Mouse (Mus musculus): ENCODE data around the gene Ncoa3. TPM values are rescaled to one million over a fixed set of nuclear protein-coding genes. Genes with fewer than 3 reads are reported as not detected.
A peak's percentile ranks its signal among the peaks of the same experiment; 100 is the strongest.

Gene Ncoa3
- polyA plus RNA-seq, 1 experiment from 2014 or later = 4.2 TPM

DNA sequence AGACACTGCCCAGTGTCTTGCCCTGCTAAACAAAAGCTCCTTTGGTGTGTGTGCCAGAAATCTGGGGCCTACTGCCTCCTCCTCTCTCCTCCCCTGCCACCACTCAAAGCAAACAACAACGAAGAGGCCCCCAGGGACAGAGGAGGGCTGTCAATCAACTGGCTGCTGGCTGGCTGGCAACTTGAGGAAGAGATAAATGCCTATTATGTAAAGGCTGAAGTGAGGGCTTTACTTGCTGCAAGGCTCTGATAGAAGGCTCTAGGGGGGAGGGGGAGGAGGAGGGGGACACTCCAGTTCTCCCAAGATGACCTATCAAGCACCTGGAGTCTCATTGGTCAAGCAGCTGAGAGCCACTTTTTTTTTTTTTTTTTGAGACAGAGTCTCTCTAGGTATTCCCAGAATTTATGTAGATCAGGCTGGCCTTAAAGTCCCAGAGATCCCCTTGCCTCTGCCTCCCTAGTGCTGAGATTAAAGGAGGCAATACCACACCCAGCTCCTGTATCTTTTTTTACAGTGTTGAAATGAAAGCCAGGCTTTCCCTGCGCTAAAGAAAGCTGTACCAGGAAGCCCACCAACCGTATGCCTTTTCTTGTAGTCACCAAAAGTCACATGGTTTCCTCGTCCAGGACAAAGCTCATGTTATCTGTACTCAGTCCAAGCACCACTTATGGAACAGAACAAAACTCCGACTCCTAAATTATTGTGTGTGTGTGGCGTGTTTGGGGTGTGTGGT is 24.4 kb upstream of the Ncoa3 start:
- Histone ChIP-seq H3K4me2 (ENCODE audit: low read depth, low read length) (no peak overlapping the region), H3K36me3 (ENCODE audit: control insufficient read depth, insufficient read depth) (no peaks in the 10 kb centered on the region), H3K9ac (ENCODE audit: low read depth, low read length) (no peak overlapping the region), H3K9me3 (replicated peaks; ENCODE audit: control insufficient read depth, low read length) (no peaks in the 10 kb centered on the region), H3K4me1 (ENCODE audit: control insufficient read depth, low read depth, low read length) (peaks cover 24% of the 10 kb centered on the region), H3K27me3 (ENCODE audit: control insufficient read depth, insufficient read depth, low read depth, low read length) (no peaks in the 10 kb centered on the region), H3K27ac (ENCODE audit: low read length) (0 out of 2 replicates have a peak overlapping the region, but pooled peaks have one; percentile 13), H3K4me3 (ENCODE audit: low read depth, low read length) (no peak overlapping the region)
- 24% methylated on average over 6 of the region's 6 CpGs for WGBS (ENCODE audit: insufficient replicate concordance)
- ATAC-seq (ENCODE audit: low read depth) = peak; percentile 57

DNA sequence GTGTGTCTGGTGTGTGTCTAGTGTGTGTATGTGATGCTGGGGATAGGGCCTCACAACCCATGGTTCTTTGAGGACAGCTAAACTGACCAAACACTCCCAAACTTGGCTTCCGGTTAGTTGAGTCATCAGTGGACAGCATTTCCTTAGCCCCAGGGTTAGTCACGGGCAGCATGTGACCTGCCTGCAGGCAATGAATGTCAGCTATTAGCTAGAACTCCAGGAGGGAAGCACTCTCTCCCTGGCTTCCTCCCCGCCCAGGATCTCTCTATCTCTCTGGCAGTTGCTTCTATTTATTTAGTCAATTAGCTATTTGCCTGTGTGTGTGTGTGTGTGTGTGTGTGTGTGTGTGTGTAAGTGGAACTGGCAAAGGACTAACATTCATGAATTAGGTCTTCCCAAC is 23.6 kb upstream of the Ncoa3 start:
- Histone ChIP-seq H3K36me3 (ENCODE audit: control insufficient read depth, insufficient read depth) (no peaks in the 10 kb centered on the region), H3K9me3 (replicated peaks; ENCODE audit: control insufficient read depth, low read length) (no peaks in the 10 kb centered on the region), H3K27ac (ENCODE audit: low read length) (peak overlapping the region; percentile 21; the same call in 1 of the 2 replicates), H3K4me2 (ENCODE audit: low read depth, low read length) (peak overlapping the region; percentile 46), H3K27me3 (ENCODE audit: control insufficient read depth, insufficient read depth, low read depth, low read length) (no peaks in the 10 kb centered on the region), H3K4me1 (ENCODE audit: control insufficient read depth, low read depth, low read length) (peaks cover 24% of the 10 kb centered on the region), H3K4me3 (ENCODE audit: low read depth, low read length) (no peak overlapping the region), H3K9ac (ENCODE audit: low read depth, low read length) (no peak overlapping the region)
- ATAC-seq (ENCODE audit: low read depth) = peak; percentile 76
- 19% methylated on average over 3 of the region's 3 CpGs for WGBS (ENCODE audit: insufficient replicate concordance)

GRCm38 (mm10) chr2:165969391-165969790 is 23.0 kb upstream of the Ncoa3 start:
- WGBS (ENCODE audit: insufficient replicate concordance) = 19% methylated on average over 8 of the region's 8 CpGs
- Histone ChIP-seq H3K9me3 (replicated peaks; ENCODE audit: control insufficient read depth, low read length) (no peaks in the 10 kb centered on the region), H3K27ac (ENCODE audit: low read length) (peak overlapping the region; percentile 21; the same call in 1 of the 2 replicates), H3K4me1 (ENCODE audit: control insufficient read depth, low read depth, low read length) (peaks cover 22% of the 10 kb centered on the region), H3K36me3 (ENCODE audit: control insufficient read depth, insufficient read depth) (no peaks in the 10 kb centered on the region), H3K4me2 (ENCODE audit: low read depth, low read length) (peak overlapping the region; percentile 46), H3K4me3 (ENCODE audit: low read depth, low read length) (peak overlapping the region; percentile 18; the same call in 1 of the 2 replicates), H3K9ac (ENCODE audit: low read depth, low read length) (no peak overlapping the region), H3K27me3 (ENCODE audit: control insufficient read depth, insufficient read depth, low read depth, low read length) (no peaks in the 10 kb centered on the region)
- no peak for ATAC-seq (ENCODE audit: low read depth)

DNA sequence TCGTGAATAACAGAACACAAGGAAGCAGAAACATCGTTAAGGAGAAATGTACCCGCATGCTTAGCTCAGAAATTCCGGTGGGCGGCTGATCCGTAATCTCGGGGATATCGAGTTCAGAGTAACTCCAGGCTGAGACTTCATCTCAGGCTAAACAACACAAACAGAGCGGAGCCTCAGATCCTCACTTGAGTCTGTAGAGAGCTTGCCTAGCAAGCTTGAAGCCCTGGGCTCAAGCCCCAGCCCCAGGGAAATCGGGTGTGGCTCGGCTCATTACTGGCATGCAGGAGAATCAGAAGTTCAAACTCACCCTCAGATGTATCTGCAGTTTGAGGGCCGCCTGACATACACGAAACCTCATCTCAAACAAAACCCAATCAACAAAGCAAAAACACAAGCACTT is 22.5 kb upstream of the Ncoa3 start:
- no peak for ATAC-seq (ENCODE audit: low read depth)
- 75% methylated on average over 13 of the region's 13 CpGs for WGBS (ENCODE audit: insufficient replicate concordance)
- Histone ChIP-seq H3K4me1 (ENCODE audit: control insufficient read depth, low read depth, low read length) (peaks cover 22% of the 10 kb centered on the region), H3K4me3 (ENCODE audit: low read depth, low read length) (no peak overlapping the region), H3K9ac (ENCODE audit: low read depth, low read length) (no peak overlapping the region), H3K27me3 (ENCODE audit: control insufficient read depth, insufficient read depth, low read depth, low read length) (no peaks in the 10 kb centered on the region), H3K36me3 (ENCODE audit: control insufficient read depth, insufficient read depth) (no peaks in the 10 kb centered on the region), H3K9me3 (replicated peaks; ENCODE audit: control insufficient read depth, low read length) (no peaks in the 10 kb centered on the region), H3K27ac (ENCODE audit: low read length) (no peak overlapping the region), H3K4me2 (ENCODE audit: low read depth, low read length) (no peak overlapping the region)

DNA sequence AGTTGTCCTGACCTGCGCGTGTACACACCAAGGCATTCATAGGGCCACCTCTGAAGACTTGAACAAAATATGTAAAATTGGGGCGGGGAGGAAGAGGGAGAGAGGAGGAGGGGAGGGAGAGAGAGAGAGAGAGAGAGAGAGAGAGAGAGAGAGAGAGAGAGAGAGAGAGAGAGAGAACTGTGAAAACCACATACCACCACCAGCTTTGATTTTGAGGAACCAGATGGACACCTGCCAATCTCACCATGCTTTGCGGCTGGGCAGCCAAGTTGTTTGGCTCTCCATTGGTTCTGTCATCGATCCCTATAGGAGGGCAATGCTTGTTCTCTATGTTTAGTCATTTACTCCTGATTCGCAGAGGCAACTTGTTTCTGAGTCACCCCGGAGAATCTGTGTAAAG is 21.7 kb upstream of the Ncoa3 start:
- H3K4me3 ChIP-seq (ENCODE audit: low read depth, low read length) = no peak overlapping the region
- no peaks in the 10 kb centered on the region for H3K27me3 ChIP-seq (ENCODE audit: control insufficient read depth, insufficient read depth, low read depth, low read length)
- ATAC-seq (ENCODE audit: low read depth) = no peak
- H3K4me2 ChIP-seq (ENCODE audit: low read depth, low read length) = no peak overlapping the region
- H3K27ac ChIP-seq (ENCODE audit: low read length) = no peak overlapping the region
- H3K9me3 ChIP-seq (replicated peaks; ENCODE audit: control insufficient read depth, low read length) = no peaks in the 10 kb centered on the region
- H3K4me1 ChIP-seq (ENCODE audit: control insufficient read depth, low read depth, low read length) = peaks cover 22% of the 10 kb centered on the region
- H3K9ac ChIP-seq (ENCODE audit: low read depth, low read length) = no peak overlapping the region
- no peaks in the 10 kb centered on the region for H3K36me3 ChIP-seq (ENCODE audit: control insufficient read depth, insufficient read depth)
- WGBS (ENCODE audit: insufficient replicate concordance) = 70% methylated on average over 7 of the region's 7 CpGs

GRCm38 (mm10) chr2:165974383-165974782 is 18.1 kb upstream of the Ncoa3 start:
- no peak overlapping the region for H3K4me3 ChIP-seq (ENCODE audit: low read depth, low read length)
- no peak for ATAC-seq (ENCODE audit: low read depth)
- WGBS (ENCODE audit: insufficient replicate concordance) = 63% methylated on average over 1 of the region's 1 CpGs
- H3K27ac ChIP-seq (ENCODE audit: low read length) = no peak overlapping the region
- H3K9ac ChIP-seq (ENCODE audit: low read depth, low read length) = no peak overlapping the region
- no peaks in the 10 kb centered on the region for H3K36me3 ChIP-seq (ENCODE audit: control insufficient read depth, insufficient read depth)
- H3K4me2 ChIP-seq (ENCODE audit: low read depth, low read length) = no peak overlapping the region
- H3K4me1 ChIP-seq (ENCODE audit: control insufficient read depth, low read depth, low read length) = peaks cover 3% of the 10 kb centered on the region
- H3K9me3 ChIP-seq (replicated peaks; ENCODE audit: control insufficient read depth, low read length) = no peaks in the 10 kb centered on the region
- H3K27me3 ChIP-seq (ENCODE audit: control insufficient read depth, insufficient read depth, low read depth, low read length) = no peaks in the 10 kb centered on the region

DNA sequence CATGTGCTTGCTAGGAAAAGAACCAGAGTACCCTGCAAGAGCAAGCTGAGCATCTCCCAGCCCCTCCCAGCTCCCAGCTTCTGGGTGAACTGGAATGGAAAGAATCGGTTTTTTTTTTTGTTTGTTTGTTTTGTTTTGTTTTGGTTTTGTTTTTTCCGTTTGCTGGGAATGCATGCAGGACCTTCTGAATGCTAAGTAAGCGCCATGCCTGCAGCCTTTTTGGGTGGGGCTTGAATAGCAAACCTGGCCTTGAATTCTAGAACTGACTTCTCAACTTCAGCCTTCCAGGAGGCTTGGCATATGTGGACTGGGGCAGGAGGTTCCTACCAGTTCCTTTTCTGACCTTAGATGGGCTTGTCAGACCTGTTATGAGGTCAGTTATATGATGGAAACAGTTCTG is 16.2 kb upstream of the Ncoa3 start:
- 58% methylated on average over 3 of the region's 3 CpGs for WGBS (ENCODE audit: insufficient replicate concordance)
- H3K27ac ChIP-seq (ENCODE audit: low read length) = no peak overlapping the region

DNA sequence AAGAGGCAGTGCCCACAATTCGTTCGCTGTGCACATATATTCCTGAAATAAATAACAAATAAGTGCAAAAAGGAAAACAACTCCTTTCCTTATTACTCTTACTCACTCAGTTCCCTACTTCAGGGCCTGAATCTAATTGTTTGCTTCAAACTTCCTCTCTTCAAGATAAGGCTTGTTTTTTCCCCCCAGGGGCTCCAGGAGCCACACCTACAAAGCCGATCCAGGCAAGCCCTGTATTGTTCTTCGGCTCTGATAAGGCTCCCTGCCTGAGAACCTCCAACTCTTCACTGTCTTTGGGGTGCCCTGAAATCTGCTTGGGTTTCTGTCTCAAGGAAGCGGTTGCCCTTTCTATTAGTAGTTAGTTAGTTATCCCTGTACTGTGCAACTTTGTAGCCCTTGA is 15.6 kb upstream of the Ncoa3 start:
- Histone ChIP-seq H3K27me3 (ENCODE audit: control insufficient read depth, insufficient read depth, low read depth, low read length) (no peaks in the 10 kb centered on the region), H3K9me3 (replicated peaks; ENCODE audit: control insufficient read depth, low read length) (no peaks in the 10 kb centered on the region), H3K4me1 (ENCODE audit: control insufficient read depth, low read depth, low read length) (no peaks in the 10 kb centered on the region; the same call in 1 of the 2 replicates), H3K4me3 (ENCODE audit: low read depth, low read length) (no peak overlapping the region), H3K36me3 (ENCODE audit: control insufficient read depth, insufficient read depth) (no peaks in the 10 kb centered on the region), H3K27ac (ENCODE audit: low read length) (0 out of 2 replicates have a peak overlapping the region, but pooled peaks have one; percentile 12), H3K9ac (ENCODE audit: low read depth, low read length) (no peak overlapping the region), H3K4me2 (ENCODE audit: low read depth, low read length) (no peak overlapping the region)
- 0 out of 2 replicates have a peak, but pooled peaks have one; percentile 21 for ATAC-seq (ENCODE audit: low read depth)
- 28% methylated on average over 5 of the region's 5 CpGs for WGBS (ENCODE audit: insufficient replicate concordance)

More for the DNA sequence above, 16.2 kb upstream of the Ncoa3 start:
- no peaks in the 10 kb centered on the region for H3K9me3 ChIP-seq (replicated peaks; ENCODE audit: control insufficient read depth, low read length)
- no peak for ATAC-seq (ENCODE audit: low read depth)
- H3K27me3 ChIP-seq (ENCODE audit: control insufficient read depth, insufficient read depth, low read depth, low read length) = no peaks in the 10 kb centered on the region
- H3K4me1 ChIP-seq (ENCODE audit: control insufficient read depth, low read depth, low read length) = no peaks in the 10 kb centered on the region; the same call in 1 of the 2 replicates
- H3K4me3 ChIP-seq (ENCODE audit: low read depth, low read length) = no peak overlapping the region
- H3K36me3 ChIP-seq (ENCODE audit: control insufficient read depth, insufficient read depth) = no peaks in the 10 kb centered on the region
- no peak overlapping the region for H3K4me2 ChIP-seq (ENCODE audit: low read depth, low read length)
- H3K9ac ChIP-seq (ENCODE audit: low read depth, low read length) = no peak overlapping the region

DNA sequence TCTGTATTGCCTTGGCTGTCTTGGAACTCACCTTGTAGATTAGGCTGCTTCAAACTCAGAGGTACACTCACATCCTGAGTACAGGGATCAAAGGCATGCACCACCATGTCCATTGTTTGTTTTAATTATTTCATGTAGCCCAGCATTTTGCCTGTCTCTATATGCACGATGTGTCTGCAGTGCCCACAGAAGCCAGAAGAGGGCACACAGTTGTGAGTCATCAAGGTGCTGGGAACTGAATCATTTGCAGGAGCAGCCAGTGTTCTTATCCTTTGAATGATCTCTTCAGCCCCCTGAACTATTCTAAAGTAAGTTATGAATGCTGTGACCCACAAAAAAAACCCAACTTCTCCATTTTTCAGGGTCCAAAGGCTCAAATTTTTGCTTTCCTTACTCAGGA is 14.3 kb upstream of the Ncoa3 start:
- Histone ChIP-seq H3K4me2 (ENCODE audit: low read depth, low read length) (no peak overlapping the region), H3K4me1 (ENCODE audit: control insufficient read depth, low read depth, low read length) (peaks cover 12% of the 10 kb centered on the region), H3K4me3 (ENCODE audit: low read depth, low read length) (no peak overlapping the region), H3K36me3 (ENCODE audit: control insufficient read depth, insufficient read depth) (no peaks in the 10 kb centered on the region), H3K9ac (ENCODE audit: low read depth, low read length) (no peak overlapping the region), H3K27me3 (ENCODE audit: control insufficient read depth, insufficient read depth, low read depth, low read length) (no peaks in the 10 kb centered on the region), H3K27ac (ENCODE audit: low read length) (no peak overlapping the region), H3K9me3 (replicated peaks; ENCODE audit: control insufficient read depth, low read length) (no peaks in the 10 kb centered on the region)
- WGBS (ENCODE audit: insufficient replicate concordance) = 74% methylated on average over 1 of the region's 1 CpGs
- ATAC-seq (ENCODE audit: low read depth) = no peak
